Mouse (Mus musculus): ENCODE results near the gene Mettl7a3.

Mettl7a3 gene

GRCm38 (mm10) chr15:100387544-100388223 is 53.0 kb downstream of the Mettl7a3 start:
- no peak for DNase-seq (ENCODE audit: low spot score in 2 of 2)

GRCm38 (mm10) chr15:100388224-100388835 is 53.6 kb downstream of the Mettl7a3 start:
- no peak for DNase-seq (ENCODE audit: low spot score in 2 of 2)

- DNase-seq (ENCODE audit: low spot score in 2 of 2), result no peak
Observed at GRCm38 (mm10) chr15:100388886-100389285, 54.2 kb downstream of the Mettl7a3 start.
